Mouse (Mus musculus) layer of hippocampus, postnatal 14 days (tissue): ENCODE results near the gene Rasgrp3. TPM values are rescaled to one million over a fixed set of nuclear protein-coding genes. Genes with fewer than 3 reads are reported as not detected.
A peak's percentile ranks its signal among the peaks of the same experiment; 100 is the strongest.

Experiments used
- DNase-seq, 2 experiments: peaks; one replicate each; pipeline ENCODE4 v3.0.0; 2021 to 2022; ENCODE audit warnings: low spot score in 2 of 2, mixed read lengths in 1 of 2
- total RNA-seq, 2 experiments: library from RNA; stranded (reverse); gene quantifications; 2 replicates each; pipeline ENCODE4 v1.2.3; 2021

Gene Rasgrp3
- total RNA-seq, 2 experiments from 2014 or later: 11.4 to 11.7 TPM

GRCm38 (mm10) chr17:75495213-75495612, 59.5 kb downstream of the Rasgrp3 start:
- no peak for DNase-seq

- no peak for DNase-seq
Measured at GRCm38 (mm10) chr17:75498241-75498651, 62.5 kb downstream of the Rasgrp3 start.

GRCm38 (mm10) chr17:75503031-75503430, 67.3 kb downstream of the Rasgrp3 start:
- no peak for DNase-seq

GRCm38 (mm10) chr17:75505053-75505452, 69.4 kb downstream of the Rasgrp3 start:
- DNase-seq: no peak

GRCm38 (mm10) chr17:75506097-75506675, 70.5 kb downstream of the Rasgrp3 start:
- DNase-seq: no peak

- no peak for DNase-seq
Measured at GRCm38 (mm10) chr17:75506708-75507641, 71.3 kb downstream of the Rasgrp3 start.

- no peak for DNase-seq
Measured at GRCm38 (mm10) chr17:75509257-75509656, 73.6 kb downstream of the Rasgrp3 start.

- no peak for DNase-seq
Measured at GRCm38 (mm10) chr17:75516591-75516990, 80.9 kb downstream of the Rasgrp3 start.

GRCm38 (mm10) chr17:75518181-75518901, 82.6 kb downstream of the Rasgrp3 start:
- no peak for DNase-seq

- DNase-seq: peak in 1 of 2 experiments; percentile 16
Measured at GRCm38 (mm10) chr17:75519239-75519900, 83.7 kb downstream of the Rasgrp3 start.

GRCm38 (mm10) chr17:75521236-75521842, 85.6 kb downstream of the Rasgrp3 start:
- no peak for DNase-seq

GRCm38 (mm10) chr17:75522347-75523065, 86.8 kb downstream of the Rasgrp3 start:
- no peak for DNase-seq

GRCm38 (mm10) chr17:75523812-75524211, 88.1 kb downstream of the Rasgrp3 start:
- peak in 1 of 2 experiments; percentile 15 for DNase-seq

GRCm38 (mm10) chr17:75526411-75526810, 90.7 kb downstream of the Rasgrp3 start:
- no peak for DNase-seq

GRCm38 (mm10) chr17:75529222-75529935, 93.7 kb downstream of the Rasgrp3 start:
- DNase-seq: no peak

GRCm38 (mm10) chr17:75532469-75532986, 96.8 kb downstream of the Rasgrp3 start:
- DNase-seq: no peak

- no peak for DNase-seq
Measured at GRCm38 (mm10) chr17:75534314-75535020, 98.8 kb downstream of the Rasgrp3 start.

- no peak for DNase-seq
Measured at GRCm38 (mm10) chr17:75535612-75536011, 99.9 kb downstream of the Rasgrp3 start.
